Mouse (Mus musculus) macrophage (primary cell): Measurements from ENCODE around the gene Rac2. TPM values are rescaled to one million over a fixed set of nuclear protein-coding genes. Genes with fewer than 3 reads are reported as not detected.

Source experiments
- H3K27ac ChIP-seq: fragments of 350-480 bp; formaldehyde crosslinking; 2 replicates; pipeline ENCODE4 v1.9.0; 2021
- H3K36me3 ChIP-seq: fragments of 350-480 bp; formaldehyde crosslinking; 2 replicates; pipeline ENCODE4 v1.9.0; 2021; ENCODE audit errors: inconsistent target
- H3K4me3 ChIP-seq: fragments of 350-480 bp; formaldehyde crosslinking; 2 replicates; pipeline ENCODE4 v1.9.0; 2021; ENCODE audit errors: inconsistent target
- H3K79me2 ChIP-seq: fragments of 350-480 bp; formaldehyde crosslinking; 2 replicates; pipeline ENCODE4 v1.9.0; 2021; ENCODE audit errors: inconsistent target
- WGBS: methylation state at CpG from one replicate; pipeline ENCODE4 v1.1.7; 2026; ENCODE audit warnings: inconsistent platforms; ENCODE audit not compliant: missing documents; 5-methylcytosine and 5-hydroxymethylcytosine counted together
- polyA plus RNA-seq: library from polyadenylated mRNA; stranded (reverse); fragments of 250-400 nt; gene quantifications from 3 replicates; pipeline ENCODE4 v1.2.4, GENCODE M21; 2018; ENCODE audit warnings: inconsistent platforms

Gene Rac2
- polyA plus RNA-seq, 1 experiment from 2014 or later: 717 TPM

GRCm38 (mm10) chr15:78595468-78595867 lies 22.9 kb upstream of the Rac2 start:
- Histone ChIP-seq H3K4me3 (no peak overlapping the region), H3K79me2 (peaks cover 33% of the 10 kb centered on the region), H3K36me3 (peaks cover 8% of the 10 kb centered on the region; the same call in 1 of the 2 replicates), H3K27ac (peak overlapping the region; percentile 98)
- WGBS: 77% methylated on average over 4 of the region's 5 CpGs

GRCm38 (mm10) chr15:78594831-78595230 lies 22.2 kb upstream of the Rac2 start:
- Histone ChIP-seq H3K36me3 (peaks cover 2% of the 10 kb centered on the region; the same call in 1 of the 2 replicates), H3K4me3 (no peak overlapping the region), H3K79me2 (peaks cover 27% of the 10 kb centered on the region), H3K27ac (peak overlapping the region; percentile 98)
- WGBS: 70% methylated on average over 2 of the region's 2 CpGs

GRCm38 (mm10) chr15:78593896-78594425 lies 21.4 kb upstream of the Rac2 start:
- 63% methylated on average over 7 of the region's 7 CpGs for WGBS
- H3K79me2 ChIP-seq: peaks cover 18% of the 10 kb centered on the region
- no peaks in the 10 kb centered on the region for H3K36me3 ChIP-seq
- H3K27ac ChIP-seq: peak overlapping the region; percentile 98
- H3K4me3 ChIP-seq: no peak overlapping the region

DNA sequence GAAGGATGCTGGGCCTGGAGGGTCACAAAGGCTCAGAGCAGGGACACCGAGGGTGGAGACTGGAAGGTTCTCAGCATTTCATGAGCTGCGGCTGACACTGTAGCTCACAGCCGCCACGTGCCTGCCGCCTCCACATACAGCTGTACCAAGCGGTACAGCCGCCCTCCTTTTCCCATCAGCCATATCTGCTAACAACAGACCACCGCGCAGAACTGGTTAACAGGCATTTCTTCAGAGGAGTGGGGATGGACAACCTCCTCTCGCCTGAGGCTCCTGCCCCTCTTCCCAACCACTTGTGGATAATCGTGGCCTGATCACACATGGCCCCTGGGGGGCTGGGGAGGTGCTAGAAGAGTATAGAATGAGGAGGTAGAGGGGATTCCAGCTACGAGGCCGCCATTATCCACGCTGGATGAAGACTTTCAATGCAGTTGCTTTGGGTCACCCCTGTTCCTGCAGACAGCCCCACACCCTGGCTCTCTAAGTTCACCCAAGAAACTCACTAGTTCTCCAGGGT lies 19.9 kb upstream of the Rac2 start:
- no peak overlapping the region for H3K4me3 ChIP-seq
- no peaks in the 10 kb centered on the region for H3K36me3 ChIP-seq
- H3K27ac ChIP-seq: peak overlapping the region; percentile 96
- H3K79me2 ChIP-seq: peaks cover 6% of the 10 kb centered on the region; the same call in 1 of the 2 replicates
- WGBS: 92% methylated on average over 14 of the region's 14 CpGs

DNA sequence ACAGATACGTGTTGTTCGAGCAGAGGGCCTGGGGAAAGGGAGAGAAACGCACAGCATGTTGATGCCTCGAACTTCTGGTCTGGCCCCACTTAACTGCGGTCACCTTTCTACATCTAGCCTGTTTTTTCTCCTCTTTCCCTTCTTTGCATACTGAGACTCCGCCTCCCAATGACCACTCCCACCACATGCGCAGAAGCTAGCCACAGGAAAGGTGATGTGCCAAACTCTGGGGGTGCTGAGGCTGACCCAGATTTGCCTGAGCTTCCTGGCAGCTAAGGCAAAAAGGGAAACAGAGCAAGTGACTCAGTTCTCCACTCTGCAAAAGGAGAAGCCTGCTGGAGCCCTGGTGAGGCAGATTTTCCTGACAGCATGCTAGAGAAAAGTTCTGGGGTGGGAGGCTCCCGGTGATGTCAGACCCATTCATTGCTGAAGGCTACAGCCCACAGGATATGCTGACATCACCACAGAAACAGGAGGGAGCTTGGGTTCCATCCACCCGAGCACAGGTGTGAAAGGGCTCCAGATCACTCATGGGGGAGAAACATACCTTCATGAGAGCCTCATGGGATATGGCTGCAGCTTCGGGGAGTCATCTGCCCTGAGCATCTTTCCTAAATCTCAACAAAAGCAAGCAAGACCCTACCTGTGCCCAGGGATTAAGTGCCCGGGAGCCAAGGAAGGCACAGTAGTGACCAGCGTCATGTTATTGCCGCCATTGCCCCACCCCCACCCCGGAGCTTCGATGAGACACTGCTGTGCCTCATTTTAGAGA lies 19.3 kb upstream of the Rac2 start:
- H3K27ac ChIP-seq: peak overlapping the region; percentile 96
- H3K4me3 ChIP-seq: no peak overlapping the region
- H3K79me2 ChIP-seq: no peaks in the 10 kb centered on the region
- 32% methylated on average over 14 of the region's 15 CpGs for WGBS
- H3K36me3 ChIP-seq: no peaks in the 10 kb centered on the region

- no peak overlapping the region for H3K4me3 ChIP-seq
- peak overlapping the region; percentile 96 for H3K27ac ChIP-seq
- 89% methylated on average over 6 of the region's 6 CpGs for WGBS
- H3K79me2 ChIP-seq: no peaks in the 10 kb centered on the region
- H3K36me3 ChIP-seq: no peaks in the 10 kb centered on the region
These were observed 18.2 kb upstream of the Rac2 start for GRCm38 (mm10) chr15:78590785-78591184.

GRCm38 (mm10) chr15:78589936-78590335 lies 17.4 kb upstream of the Rac2 start:
- peak overlapping the region; percentile 96 for H3K27ac ChIP-seq
- H3K36me3 ChIP-seq: no peaks in the 10 kb centered on the region
- 59% methylated on average over 6 of the region's 6 CpGs for WGBS

GRCm38 (mm10) chr15:78588900-78589299 lies 16.3 kb upstream of the Rac2 start:
- Histone ChIP-seq H3K4me3 (no peak overlapping the region), H3K27ac (peak overlapping the region; percentile 96), H3K36me3 (no peaks in the 10 kb centered on the region), H3K79me2 (no peaks in the 10 kb centered on the region)
- WGBS: 0% methylated on average over 4 of the region's 4 CpGs

More at GRCm38 (mm10) chr15:78589936-78590335, 17.4 kb upstream of the Rac2 start:
- H3K4me3 ChIP-seq: no peak overlapping the region
- H3K79me2 ChIP-seq: no peaks in the 10 kb centered on the region

DNA sequence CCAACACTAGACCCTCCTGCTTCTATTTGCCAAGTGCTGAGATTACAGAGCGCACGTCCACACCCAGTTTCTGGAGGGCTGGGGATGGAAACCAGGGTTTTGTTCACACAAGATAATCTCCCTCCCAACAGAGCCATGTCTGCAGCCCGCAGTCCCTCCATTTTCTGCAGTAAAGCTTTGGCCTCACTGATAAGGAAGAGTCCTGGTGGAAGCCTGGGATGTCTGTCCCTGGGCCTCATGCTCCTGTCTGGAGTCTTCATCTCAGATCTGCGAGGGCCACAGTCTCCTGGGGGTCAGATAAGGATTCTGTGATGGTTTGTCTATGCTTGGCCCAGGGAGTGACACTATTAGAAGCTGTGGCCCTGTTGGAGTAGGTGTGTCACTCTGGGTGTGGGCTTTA lies 15.5 kb upstream of the Rac2 start:
- WGBS: 93% methylated on average over 4 of the region's 4 CpGs
- Histone ChIP-seq H3K36me3 (no peaks in the 10 kb centered on the region), H3K4me3 (no peak overlapping the region), H3K79me2 (no peaks in the 10 kb centered on the region), H3K27ac (peak overlapping the region; percentile 96)

DNA sequence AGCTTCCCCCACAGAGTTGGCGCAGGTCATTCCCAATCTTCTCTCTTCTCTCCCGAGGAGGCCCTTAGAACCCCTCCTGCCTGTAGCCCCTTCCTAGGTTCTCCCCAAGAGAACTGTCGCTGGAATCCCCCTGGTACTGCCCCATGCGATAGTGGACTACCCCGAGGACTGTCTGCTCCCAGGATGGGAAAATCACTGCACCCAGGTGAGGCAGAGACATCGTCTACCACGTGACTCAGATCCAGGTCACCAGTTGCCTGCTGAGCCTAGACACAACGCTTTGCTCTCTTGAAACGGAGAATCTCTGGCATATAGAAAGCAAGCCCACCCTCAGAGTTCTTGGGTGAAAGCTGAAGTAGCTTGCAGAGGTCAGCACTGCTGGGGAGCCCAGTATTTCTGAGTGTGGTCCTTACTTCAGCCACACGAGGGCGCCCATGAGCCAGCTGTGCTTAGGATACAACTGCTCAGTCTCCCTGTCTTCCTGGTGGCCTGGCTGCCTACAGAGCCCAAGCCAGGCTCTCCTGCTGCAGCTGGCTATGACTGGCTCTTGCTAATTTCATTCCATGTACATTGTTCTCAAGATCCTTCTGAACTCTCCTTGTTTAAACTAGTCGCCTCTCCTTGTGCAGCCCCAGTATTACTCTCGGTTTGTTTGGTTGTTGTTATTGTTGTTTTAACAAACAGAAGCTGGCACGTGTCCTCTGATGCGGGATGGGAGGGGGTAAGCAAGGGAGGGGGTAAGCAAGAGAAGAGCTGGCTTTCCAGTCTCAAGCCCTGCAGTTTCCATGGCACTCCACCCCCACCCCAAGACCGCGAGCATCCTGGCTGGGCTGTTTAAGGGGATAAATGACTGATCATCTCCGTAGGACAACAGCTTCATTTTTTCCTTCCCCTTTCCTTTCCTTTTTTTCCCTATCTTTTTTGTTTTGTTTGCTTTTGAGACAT lies 14.7 kb upstream of the Rac2 start:
- Histone ChIP-seq H3K27ac (peak overlapping the region; percentile 96), H3K36me3 (no peaks in the 10 kb centered on the region)
- WGBS: 58% methylated on average over 17 of the region's 18 CpGs

DNA sequence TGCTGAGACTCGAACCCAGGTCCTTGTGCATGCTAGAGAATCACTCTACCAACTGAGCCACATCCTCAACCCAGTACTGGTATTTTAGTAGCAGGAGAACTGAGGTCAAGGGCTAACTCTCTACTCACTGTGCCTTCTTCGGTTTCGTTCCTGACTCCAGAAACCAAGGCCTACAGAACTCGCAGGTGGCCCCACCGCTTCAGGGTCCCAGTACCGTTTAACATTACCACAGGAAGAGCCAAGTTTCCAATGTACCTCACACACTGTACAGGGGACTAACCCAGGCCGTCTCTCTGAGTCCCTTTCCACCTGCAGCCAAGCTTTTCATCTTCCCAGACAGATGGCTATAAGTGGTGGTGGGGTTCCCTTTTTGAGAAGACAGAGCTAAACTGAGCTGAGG lies 12.8 kb upstream of the Rac2 start:
- Histone ChIP-seq H3K79me2 (peaks cover 7% of the 10 kb centered on the region; the same call in 1 of the 2 replicates), H3K36me3 (no peaks in the 10 kb centered on the region), H3K27ac (no peak overlapping the region), H3K4me3 (no peak overlapping the region)
- WGBS: 86% methylated on average over 7 of the region's 7 CpGs

More for the DNA sequence above, 14.7 kb upstream of the Rac2 start:
- no peak overlapping the region for H3K4me3 ChIP-seq
- no peaks in the 10 kb centered on the region for H3K79me2 ChIP-seq

- Histone ChIP-seq H3K36me3 (no peaks in the 10 kb centered on the region), H3K27ac (no peak overlapping the region), H3K79me2 (peaks cover 7% of the 10 kb centered on the region; the same call in 1 of the 2 replicates), H3K4me3 (no peak overlapping the region)
- WGBS: 55% methylated on average over 11 of the region's 11 CpGs
These were observed 10.8 kb upstream of the Rac2 start for GRCm38 (mm10) chr15:78583352-78583751.

- Histone ChIP-seq H3K27ac (no peak overlapping the region), H3K79me2 (peaks cover 23% of the 10 kb centered on the region), H3K36me3 (no peaks in the 10 kb centered on the region), H3K4me3 (no peak overlapping the region)
- 100% methylated on average over 1 of the region's 4 CpGs for WGBS
These were observed 3.8 kb upstream of the Rac2 start for GRCm38 (mm10) chr15:78576284-78576810.

- peaks cover 57% of the 10 kb centered on the region for H3K79me2 ChIP-seq
- WGBS: 0% methylated on average over 5 of the region's 5 CpGs
- peaks cover 35% of the 10 kb centered on the region for H3K36me3 ChIP-seq
- H3K4me3 ChIP-seq: peak overlapping the region; percentile 98
- peak overlapping the region; percentile 93 for H3K27ac ChIP-seq
These were observed 348 bp downstream of the Rac2 start for GRCm38 (mm10) chr15:78572270-78572600.
